Mouse (Mus musculus) layer of hippocampus, adult 11-12 months (tissue): ENCODE results near the gene Ly75.

ENCODE experiments used
- DNase-seq: peaks from one replicate; pipeline ENCODE4 v3.0.0; 2022; ENCODE audit warnings: low spot score

Gene Ly75

GRCm38 (mm10) chr2:60382858-60383669 lies at the start of gene Ly75:
Ly75 (minus strand) TSS chr2:60383303.
- DNase-seq, result peak; percentile 26

DNA sequence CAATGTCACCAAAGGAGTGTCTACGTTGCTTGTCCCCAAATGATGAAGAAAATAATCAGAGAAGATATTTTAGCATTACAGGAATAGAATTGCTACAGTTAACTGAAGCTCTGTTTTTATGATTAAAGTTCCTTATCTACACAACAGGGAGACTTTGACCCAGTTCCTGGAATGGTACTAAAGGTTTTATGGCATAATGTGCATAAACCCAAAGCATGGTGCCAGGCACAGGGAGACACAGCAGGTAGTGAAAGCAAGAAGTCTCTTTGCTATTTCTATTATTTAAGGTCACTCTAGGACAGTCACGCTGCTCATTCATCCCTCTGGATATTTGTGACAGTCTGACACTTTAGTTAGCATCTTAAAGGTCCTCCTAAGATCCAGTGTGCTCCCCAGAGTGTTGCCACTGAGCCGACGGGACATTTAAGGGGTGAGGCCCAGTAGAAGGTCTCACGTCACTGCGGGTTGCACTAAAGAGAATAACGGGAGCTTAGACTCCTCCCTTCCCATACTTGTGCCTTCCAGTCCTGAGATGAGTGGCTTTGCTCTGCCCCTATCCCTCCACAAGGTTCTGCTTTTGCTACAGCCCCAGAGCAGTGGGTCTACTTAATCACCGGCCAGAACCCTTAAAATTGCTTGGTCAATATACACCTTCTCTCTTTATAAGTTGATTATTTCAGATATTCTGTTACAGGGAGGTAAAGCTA lies 47.4 kb upstream of the Ly75 start:
- no peak for DNase-seq

- peak; percentile 71 for DNase-seq
These were observed 35.0 kb upstream of the Ly75 start for GRCm38 (mm10) chr2:60418075-60418474.

GRCm38 (mm10) chr2:60414334-60414733 lies 31.2 kb upstream of the Ly75 start:
- no peak for DNase-seq

DNA sequence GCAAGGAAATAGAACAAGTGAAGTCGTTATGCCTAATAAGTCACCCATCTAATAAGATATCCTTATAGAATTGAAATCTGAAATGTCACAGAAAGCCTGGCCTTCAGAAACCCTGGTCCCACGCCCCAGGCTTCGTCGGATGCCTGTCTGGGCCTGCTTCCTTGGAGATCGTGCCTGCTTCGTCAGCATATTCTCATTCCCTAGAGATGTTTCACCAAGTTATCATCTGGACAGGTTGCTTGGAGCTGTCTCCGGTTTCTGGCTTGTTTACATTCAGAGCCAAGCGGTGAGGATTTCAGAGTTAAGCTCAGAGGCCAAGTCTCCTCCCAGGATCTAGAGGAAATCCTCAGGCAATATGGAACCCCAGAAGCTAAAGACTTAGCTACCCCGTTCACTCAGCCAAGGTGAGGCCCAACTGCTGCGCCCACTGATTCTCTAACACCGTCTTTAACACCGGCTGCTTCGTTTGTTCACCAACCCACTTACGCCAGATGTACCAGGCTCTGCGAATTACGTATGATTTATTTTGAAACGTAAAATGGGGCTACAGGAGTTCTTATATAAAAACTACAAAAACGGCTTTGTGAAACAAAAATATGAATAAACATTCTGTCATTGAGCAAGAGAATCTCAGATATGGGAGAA lies 30.0 kb upstream of the Ly75 start:
- peak; percentile 8 for DNase-seq

DNA sequence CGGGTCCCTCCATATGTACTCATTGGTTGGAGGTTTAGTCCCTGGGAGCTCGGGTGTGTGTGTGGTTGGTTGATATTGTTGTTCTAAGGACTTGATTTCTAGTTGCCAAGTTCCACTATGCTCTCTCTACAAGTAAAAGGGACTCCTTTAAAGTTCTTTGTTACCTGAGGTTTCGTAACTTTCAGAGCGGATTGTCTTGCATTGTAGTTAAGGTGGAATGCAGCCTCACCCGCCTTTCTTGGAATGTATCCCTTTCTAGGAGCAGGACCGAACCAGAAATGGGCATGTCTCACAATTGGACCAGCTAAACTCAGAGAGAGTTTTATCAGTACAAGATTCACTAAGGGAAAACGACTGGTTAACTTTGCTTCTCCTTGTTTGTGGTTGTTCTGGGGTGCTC lies 28.1 kb upstream of the Ly75 start:
- DNase-seq, result no peak

GRCm38 (mm10) chr2:60409989-60410763 lies 27.1 kb upstream of the Ly75 start:
- no peak for DNase-seq

GRCm38 (mm10) chr2:60409194-60409593 lies 26.1 kb upstream of the Ly75 start:
- no peak for DNase-seq

DNA sequence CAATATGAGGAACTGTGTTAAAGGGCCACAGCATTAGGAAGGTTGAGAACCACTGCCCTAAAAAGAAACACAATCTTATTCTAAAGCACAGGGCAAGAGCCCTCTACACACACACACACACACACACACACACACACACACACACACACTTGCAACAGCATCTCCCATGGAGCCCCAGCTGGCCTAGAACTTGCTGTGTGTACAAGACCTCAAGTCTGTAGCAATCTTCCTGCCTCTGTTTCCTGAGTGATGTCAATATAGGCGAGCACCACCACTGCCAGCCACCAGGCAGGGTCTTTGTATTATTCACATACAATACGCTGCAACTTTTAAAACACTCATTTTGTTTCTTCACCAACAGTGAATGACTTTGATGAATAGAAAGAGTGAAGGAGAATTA lies 24.3 kb upstream of the Ly75 start:
- no peak for DNase-seq

GRCm38 (mm10) chr2:60405431-60405830 lies 22.3 kb upstream of the Ly75 start:
- no peak for DNase-seq

- DNase-seq, result no peak
These were observed 21.7 kb upstream of the Ly75 start for GRCm38 (mm10) chr2:60404763-60405162.

DNA sequence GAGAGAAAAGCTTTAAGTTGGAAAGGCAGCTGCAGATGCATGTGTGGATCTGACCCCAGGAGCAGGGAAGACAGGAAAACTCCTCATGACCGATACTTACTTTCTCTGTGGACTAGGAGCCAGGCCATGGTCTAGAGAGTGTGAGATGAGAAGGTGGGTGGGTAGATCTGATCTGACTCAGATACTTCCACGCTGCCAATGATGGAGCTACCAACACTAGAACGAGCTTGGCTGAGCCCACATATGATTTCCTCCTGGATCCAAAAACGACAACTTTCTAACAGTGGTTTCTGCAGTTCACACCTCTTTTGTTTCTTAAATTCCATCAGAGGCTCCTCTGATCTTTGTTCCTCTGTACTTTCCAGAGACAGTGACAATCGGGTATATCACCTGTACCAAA lies 18.6 kb upstream of the Ly75 start:
- DNase-seq, result no peak

DNA sequence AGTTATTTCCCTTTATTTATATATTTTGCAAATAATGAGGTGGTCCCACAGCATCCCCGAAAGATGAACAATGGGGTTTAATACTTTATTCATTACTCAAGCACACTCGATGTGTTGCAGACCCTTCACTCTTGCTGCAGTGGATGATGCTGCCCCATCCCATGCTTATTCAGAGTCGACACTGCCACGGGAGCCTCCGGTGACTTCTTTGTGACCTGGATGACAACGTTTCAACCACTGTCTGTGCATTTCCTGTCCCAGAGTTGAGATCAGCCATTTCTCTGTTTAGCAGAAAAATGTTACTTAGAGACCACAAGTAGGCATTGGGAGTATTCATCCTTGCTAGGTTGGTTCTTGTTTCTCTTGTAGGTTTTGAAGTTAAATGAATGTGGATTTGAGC lies 10.7 kb upstream of the Ly75 start:
- no peak for DNase-seq

GRCm38 (mm10) chr2:60392286-60392685 lies 9.2 kb upstream of the Ly75 start:
- DNase-seq, result no peak

GRCm38 (mm10) chr2:60387363-60387762 lies 4.3 kb upstream of the Ly75 start:
- DNase-seq, result no peak

- DNase-seq, result no peak
These were observed 3.7 kb upstream of the Ly75 start for GRCm38 (mm10) chr2:60386835-60387234.

DNA sequence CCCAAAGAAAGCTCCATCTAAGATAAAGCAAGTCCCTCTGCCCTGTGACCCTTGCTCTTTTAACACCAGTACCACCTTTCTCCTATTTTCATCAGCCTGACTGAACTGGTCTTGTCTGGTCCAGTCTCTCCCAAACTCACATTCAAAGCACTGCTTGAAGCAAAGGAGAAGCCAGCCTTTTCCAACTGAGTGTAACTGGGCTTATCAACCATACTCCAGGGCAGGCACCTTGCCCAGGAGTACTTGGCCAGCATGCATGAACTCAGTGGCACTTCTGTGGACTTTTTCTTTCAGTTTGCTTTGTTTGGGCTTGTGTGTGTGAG lies 1.6 kb upstream of the Ly75 start:
- no peak for DNase-seq

DNA sequence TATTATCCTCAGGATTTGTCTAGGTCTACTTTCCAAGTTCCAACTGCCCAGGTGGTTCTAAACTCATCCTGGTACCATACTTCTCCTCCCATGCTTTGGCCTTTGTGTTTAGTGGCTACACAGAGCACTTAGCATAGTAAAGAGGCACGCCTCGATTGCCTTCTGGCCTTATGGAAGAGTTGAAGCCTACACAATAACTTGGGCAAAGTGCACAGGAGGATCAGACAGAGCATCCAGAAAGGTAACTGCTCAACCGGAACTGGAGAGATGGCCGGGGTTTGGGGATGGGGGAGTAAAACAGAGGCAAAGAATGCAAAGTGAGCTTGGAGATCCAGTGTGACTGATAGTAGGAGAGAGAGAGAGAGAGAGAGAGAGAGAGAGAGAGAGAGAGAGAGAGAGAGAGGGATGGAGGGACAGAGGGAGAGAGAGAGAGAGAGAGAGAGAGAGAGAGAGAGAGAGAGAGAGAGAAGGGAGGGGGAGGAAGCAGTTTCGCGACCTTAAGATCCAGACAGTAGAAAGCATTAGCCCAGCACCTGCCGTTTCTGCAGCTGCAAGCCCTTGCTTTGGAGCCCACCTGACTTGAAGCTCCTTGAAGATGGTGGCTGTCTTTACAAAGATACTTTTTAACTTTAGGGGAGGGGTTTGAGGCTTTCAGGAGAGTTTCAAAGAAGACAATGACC lies 1.1 kb upstream of the Ly75 start:
- DNase-seq, result no peak

- DNase-seq, result no peak
These were observed 757 bp downstream of the Ly75 start for GRCm38 (mm10) chr2:60382346-60382745.

DNA sequence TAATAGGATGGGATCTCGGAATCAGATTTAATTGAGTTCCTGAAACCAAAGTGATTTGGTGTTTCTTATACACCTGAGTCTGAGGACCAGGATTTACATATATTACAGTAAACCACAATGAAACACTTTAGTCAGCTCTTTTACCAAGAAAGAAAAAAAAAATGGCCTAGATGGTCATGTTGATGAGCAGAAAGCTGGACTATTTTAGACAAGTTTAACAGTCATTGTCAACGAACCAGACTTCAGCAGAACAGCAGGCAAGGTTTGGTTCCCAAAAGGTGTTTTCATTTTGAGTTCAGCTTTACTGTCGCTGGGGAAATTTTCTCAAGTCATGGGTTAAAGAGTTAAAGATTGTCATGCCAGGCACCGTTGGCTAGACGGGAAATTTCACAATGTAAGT lies 5.8 kb downstream of the Ly75 start:
- DNase-seq, result no peak

GRCm38 (mm10) chr2:60375608-60376107 lies 7.4 kb downstream of the Ly75 start:
- no peak for DNase-seq

- DNase-seq, result no peak
These were observed 8.0 kb downstream of the Ly75 start for GRCm38 (mm10) chr2:60375126-60375525.
